ENCODE assay signal across 10 mouse cellular contexts in the genomic region with DNA sequence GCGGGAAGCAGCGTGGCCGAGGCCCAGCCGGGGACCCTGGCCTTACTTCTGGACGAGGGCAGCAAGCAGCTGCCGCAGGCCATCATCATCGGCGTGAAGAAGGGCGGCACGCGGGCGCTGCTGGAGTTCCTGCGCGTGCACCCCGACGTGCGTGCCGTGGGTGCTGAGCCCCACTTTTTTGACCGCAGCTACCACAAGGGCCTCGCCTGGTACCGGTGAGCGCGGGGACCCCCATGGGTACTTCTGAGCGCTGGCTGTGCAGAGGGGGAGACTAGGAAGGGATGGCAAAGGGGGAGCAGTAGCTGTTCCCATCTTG. TPM values are rescaled to one million over a fixed set of nuclear protein-coding genes. Genes with fewer than 3 reads are reported as not detected.
A peak's percentile ranks its signal among the peaks of the same experiment; 100 is the strongest.
DNase-seq lines count a peak whose midpoint lies in the region; ATAC-seq and TF ChIP-seq lines count a peak whose summit lies in the region.
"Had no signal": no experiment of that assay in that cellular context is flagged by ENCODE, and none has a peak within 500 bp of the region (broad histone marks: within the 10 kb centered on the region; RNA-seq: fewer than 3 reads in every experiment).

TSS of gene F930015N05Rik (minus strand) at position 242 of the 316 bp plus-strand sequence.

- intact Hi-C loops in heart, postnatal 14 days (cut with DNase I): no loop called here

- H3K36me3 ChIP-seq in heart, embryonic 10.5 days: no peaks in the 10 kb centered on the region
- H3K36me3 ChIP-seq in ES-Bruce4 (ENCODE audit: control insufficient read depth, insufficient read depth, low read length, poor library complexity, severe bottlenecking): no peaks in the 10 kb centered on the region
- H3K36me3 ChIP-seq in forebrain, embryonic 16.5 days (ENCODE audit: control insufficient read depth, insufficient read depth): no peaks in the 10 kb centered on the region
- no peaks in the 10 kb centered on the region for H3K36me3 ChIP-seq in liver, embryonic 13.5 days
- H3K36me3 ChIP-seq: G1E had no signal

- H3K4me1 ChIP-seq in heart, embryonic 10.5 days: peaks cover 19% of the 10 kb centered on the region
- H3K4me1 ChIP-seq in ES-Bruce4 (ENCODE audit: control insufficient read depth, insufficient read depth, low read length): no peaks in the 10 kb centered on the region
- H3K4me1 ChIP-seq in forebrain, embryonic 16.5 days (replicated peaks; ENCODE audit: control insufficient read depth, insufficient read depth, low read length): peaks cover 19% of the 10 kb centered on the region
- H3K4me1 ChIP-seq in liver, embryonic 13.5 days (replicated peaks): peaks cover 14% of the 10 kb centered on the region

- under 1% methylated on average over 24 of the region's 24 CpGs for WGBS in heart, embryonic 10.5 days
- WGBS in forebrain, embryonic 16.5 days: under 1% methylated on average over 24 of the region's 24 CpGs
- 2% methylated on average over 24 of the region's 24 CpGs for WGBS in liver, embryonic 13.5 days (ENCODE audit: insufficient replicate concordance)

- H3K4me3 ChIP-seq in heart, embryonic 10.5 days: peak within 1 kb of the TSS; percentile 81
- H3K4me3 ChIP-seq in ES-Bruce4 (ENCODE audit: low read depth, low read length): peak within 1 kb of the TSS; percentile 54
- H3K4me3 ChIP-seq in forebrain, embryonic 16.5 days (replicated peaks; ENCODE audit: low read length): peak within 1 kb of the TSS; percentile 56
- peak within 1 kb of the TSS; percentile 54 for H3K4me3 ChIP-seq in liver, embryonic 13.5 days (replicated peaks)

- TF ChIP-seq CTCF in ES-Bruce4 (IDR thresholded peaks at IDR 0.05; ENCODE audit: low read depth, low read length): no peak

- H3K9ac ChIP-seq in ES-Bruce4 (ENCODE audit: low read depth, poor library complexity, severe bottlenecking): peak within 1 kb of the TSS; percentile 23
- H3K9ac ChIP-seq in forebrain, embryonic 16.5 days (replicated peaks; ENCODE audit: low read depth, low read length): peak within 1 kb of the TSS; percentile 64
- peak within 1 kb of the TSS; percentile 55 for H3K9ac ChIP-seq in liver, embryonic 13.5 days

- DNase-seq in heart, embryonic 10.5 days (ENCODE audit: low spot score): no peak
- DNase-seq in heart, postnatal 14 days: no peak
- no peak for DNase-seq in liver, embryonic 13.5 days
- no peak for DNase-seq in right cerebral cortex, postnatal 4 days
- DNase-seq in ovary, adult 18-20 months (ENCODE audit: low spot score): no peak
- DNase-seq in layer of hippocampus, adult 18-20 months (ENCODE audit: low spot score in 2 of 2): no peak

- TF ChIP-seq EP300 in ES-Bruce4 (IDR thresholded peaks at IDR 0.05; ENCODE audit: insufficient read depth, low read depth, low read length): no peak

- TF ChIP-seq POLR2A in ES-Bruce4 (IDR thresholded peaks at IDR 0.05; ENCODE audit: insufficient read depth, low read length): no peak

- H3K27ac ChIP-seq in heart, embryonic 10.5 days: peak within 1 kb of the TSS; percentile 91
- H3K27ac ChIP-seq in ES-Bruce4 (ENCODE audit: insufficient read depth, low read length): no peak within 1 kb of the TSS
- H3K27ac ChIP-seq in forebrain, embryonic 16.5 days (ENCODE audit: low read length): no peak within 1 kb of the TSS
- H3K27ac ChIP-seq in liver, embryonic 13.5 days: no peak within 1 kb of the TSS

- peak; percentile 18; the same call in 1 of the 2 replicates for ATAC-seq in forebrain, embryonic 16.5 days
- no peak for ATAC-seq in liver, embryonic 13.5 days (ENCODE audit: low read depth)

- peaks cover 49% of the 10 kb centered on the region for H3K27me3 ChIP-seq in heart, embryonic 10.5 days (ENCODE audit: insufficient read depth, poor library complexity, severe bottlenecking)
- H3K27me3 ChIP-seq in ES-Bruce4 (ENCODE audit: control insufficient read depth, insufficient read depth, low read length, poor library complexity, severe bottlenecking): peaks cover 17% of the 10 kb centered on the region
- H3K27me3 ChIP-seq in forebrain, embryonic 16.5 days (replicated peaks; ENCODE audit: control insufficient read depth, insufficient read depth, low read length): peaks cover 34% of the 10 kb centered on the region
- peaks cover 45% of the 10 kb centered on the region for H3K27me3 ChIP-seq in liver, embryonic 13.5 days

- peak within 1 kb of the TSS; percentile 98 for H3K4me2 ChIP-seq in forebrain, embryonic 16.5 days (ENCODE audit: low read length)
- H3K4me2 ChIP-seq in liver, embryonic 13.5 days: peak within 1 kb of the TSS; percentile 72

- H3K9me3 ChIP-seq in heart, embryonic 10.5 days: no peaks in the 10 kb centered on the region
- H3K9me3 ChIP-seq in ES-Bruce4 (replicated peaks; ENCODE audit: control insufficient read depth, insufficient read depth, low read length, poor library complexity, severe bottlenecking): no peaks in the 10 kb centered on the region
- H3K9me3 ChIP-seq in forebrain, embryonic 16.5 days (ENCODE audit: control insufficient read depth, low read length): no peaks in the 10 kb centered on the region
- no peaks in the 10 kb centered on the region for H3K9me3 ChIP-seq in liver, embryonic 13.5 days (replicated peaks)

RNA-seq across cellular contexts. Expression of gene F930015N05Rik, which starts in this region (rescaled TPM):
- 0.62 and 2.6 TPM in 2 replicates for polyA plus RNA-seq in heart, embryonic 10.5 days (2016; fragmentation: Nextera tagmentation; extraction: Ambion mirVana)
- total RNA-seq in heart, postnatal 14 days (2021): under 1 TPM; 0.15 to 0.36 TPM
- not detected in 2 replicates for polyA plus RNA-seq in ES-Bruce4 (2011; ENCODE audit: insufficient read depth, insufficient read length, low read depth, missing spikeins)
- polyA plus RNA-seq in forebrain, embryonic 16.5 days (2015; fragmentation: Nextera tagmentation; extraction: Ambion mirVana): 0.38 TPM in 1 of 2 replicates, not detected in the other
- 0.09 and 0.20 TPM in 2 replicates for polyA plus RNA-seq in liver, embryonic 13.5 days (2015; fragmentation: Nextera tagmentation; extraction: Ambion mirVana)
- total RNA-seq in layer of hippocampus, adult 18-20 months (2021): 1 to 10 TPM in 1 of 2 experiments, under 1 TPM in 1; 0.20 to 1.2 TPM
- total RNA-seq: G1E; megakaryocyte-erythroid progenitor cell, adult 5-6 weeks had no signal
- polyA plus RNA-seq: G1E had no signal

Comparison
In these comparisons a context has a peak if more than half of its experiments do, and no peak if none do; other contexts are left out.
1. Peak in ATAC-seq, H3K4me3 ChIP-seq, H3K9ac ChIP-seq and H3K4me2 ChIP-seq in forebrain, embryonic 16.5 days; RNA of the gene not detected or under 1 TPM.